Mouse (Mus musculus): Measurements from ENCODE around the gene Vmn1r62.
"Not testable (repeated sequence)": the region's sequence is repeated elsewhere in the genome, so short reads cannot be mapped to it uniquely, and the experiment has no call there.

Vmn1r62 gene

GRCm38 (mm10) chr7:5673331-5673730, at the start of gene Vmn1r62:
Gene Vmn1r62, plus strand, starts transcription at chr7:5673631.
- not testable (repeated sequence) for DNase-seq (ENCODE audit: low spot score in 2 of 2)
